Mouse (Mus musculus) heart, embryonic 15.5 days (tissue): Measurements from ENCODE around the gene Wdr95. TPM values are rescaled to one million over a fixed set of nuclear protein-coding genes. Genes with fewer than 3 reads are reported as not detected.
"Not testable (repeated sequence)": the region's sequence is repeated elsewhere in the genome, so short reads cannot be mapped to it uniquely, and the experiment has no call there.

Source experiments
- ATAC-seq: fragments of 200-750 bp; cut with Nextera tagmentation; replicated peaks from 2 replicates; pipeline ENCODE4 v1.8.0; 2017; ENCODE audit warnings: low read depth, moderate TSS enrichment; ENCODE audit not compliant: insufficient number of reproducible peaks, insufficient read depth, low FRiP score
- H3K27ac ChIP-seq: fragments of 300-500 bp; sonication (generic); 2 replicates; pipeline ENCODE4 v1.5.1; 2015; ENCODE audit warnings: mild to moderate bottlenecking, inconsistent platforms
- H3K27me3 ChIP-seq: fragments of 300-500 bp; sonication (generic); 2 replicates; pipeline ENCODE4 v1.6.1; 2015; ENCODE audit warnings: inconsistent platforms
- H3K36me3 ChIP-seq: fragments of 300-500 bp; sonication (generic); 2 replicates; pipeline ENCODE4 v1.6.1; 2015; ENCODE audit warnings: mild to moderate bottlenecking, inconsistent platforms
- H3K4me1 ChIP-seq: fragments of 300-500 bp; sonication (generic); replicated peaks from 2 replicates; pipeline ENCODE4 v1.6.1; 2015; ENCODE audit warnings: inconsistent platforms
- H3K4me2 ChIP-seq: fragments of 300-500 bp; sonication (generic); 2 replicates; pipeline ENCODE4 v1.6.1; 2015; ENCODE audit warnings: inconsistent platforms, mild to moderate bottlenecking, moderate library complexity
- H3K4me3 ChIP-seq: fragments of 300-500 bp; sonication (generic); 2 replicates; pipeline ENCODE4 v1.5.1; 2015; ENCODE audit warnings: mild to moderate bottlenecking, inconsistent platforms
- H3K9ac ChIP-seq: fragments of 300-500 bp; sonication (generic); 2 replicates; pipeline ENCODE4 v1.6.1; 2015; ENCODE audit warnings: mild to moderate bottlenecking, inconsistent platforms
- H3K9me3 ChIP-seq: fragments of 300-500 bp; sonication (generic); replicated peaks from 2 replicates; pipeline ENCODE4 v1.6.1; 2016; ENCODE audit warnings: inconsistent platforms
- WGBS: fragments of 180-500 bp; shearing (Covaris S2); methylation state at CpG from one replicate; pipeline ENCODE4 v1.1.7; 2015; ENCODE audit warnings: mixed read lengths; 5-methylcytosine and 5-hydroxymethylcytosine counted together
- polyA plus RNA-seq: library from polyadenylated mRNA; unstranded; fragments of >200 nt; fragmentation: Nextera tagmentation; extraction: Ambion mirVana; gene quantifications from 2 replicates; pipeline ENCODE4 v1.2.1, GENCODE M21; 2015

Gene Wdr95
- polyA plus RNA-seq, 1 experiment from 2014 or later = not detected

- 37% methylated on average over 6 of the region's 6 CpGs for WGBS
- H3K9ac ChIP-seq = 0 out of 2 replicates have a peak overlapping the region, but pooled peaks have one; percentile 14
Measured at GRCm38 (mm10) chr5:149523856-149524241, 4.6 kb upstream of the Wdr95 start.

GRCm38 (mm10) chr5:149524242-149524858 lies 4.1 kb upstream of the Wdr95 start:
- Histone ChIP-seq H3K9ac (0 out of 2 replicates have a peak overlapping the region, but pooled peaks have one; percentile 14), H3K27me3 (peaks cover 29% of the 10 kb centered on the region), H3K4me1 (peaks cover 29% of the 10 kb centered on the region), H3K36me3 (no peaks in the 10 kb centered on the region), H3K9me3 (no peaks in the 10 kb centered on the region), H3K27ac (peak overlapping the region; percentile 81), H3K4me3 (peak overlapping the region; percentile 31), H3K4me2 (peak overlapping the region; percentile 57)
- peak; percentile 83 for ATAC-seq
- 11% methylated on average over 16 of the region's 16 CpGs for WGBS

More at GRCm38 (mm10) chr5:149523856-149524241, 4.6 kb upstream of the Wdr95 start:
- no peak for ATAC-seq
- Histone ChIP-seq H3K27me3 (peaks cover 29% of the 10 kb centered on the region), H3K4me3 (peak overlapping the region; percentile 31), H3K4me2 (peak overlapping the region; percentile 57), H3K36me3 (no peaks in the 10 kb centered on the region), H3K9me3 (no peaks in the 10 kb centered on the region), H3K4me1 (peaks cover 29% of the 10 kb centered on the region), H3K27ac (peak overlapping the region; percentile 81)

- no peak overlapping the region for H3K9ac ChIP-seq
- peaks cover 29% of the 10 kb centered on the region for H3K27me3 ChIP-seq
- no peak overlapping the region for H3K4me3 ChIP-seq
- WGBS = 41% methylated on average over 6 of the region's 6 CpGs
- no peaks in the 10 kb centered on the region for H3K9me3 ChIP-seq
- H3K4me2 ChIP-seq = peak overlapping the region; percentile 57
- no peak for ATAC-seq
- H3K27ac ChIP-seq = no peak overlapping the region
- H3K36me3 ChIP-seq = no peaks in the 10 kb centered on the region
- H3K4me1 ChIP-seq = peaks cover 29% of the 10 kb centered on the region
Measured at GRCm38 (mm10) chr5:149525055-149525785, 3.3 kb upstream of the Wdr95 start.

- Histone ChIP-seq H3K9ac (no peak overlapping the region), H3K27me3 (peaks cover 20% of the 10 kb centered on the region), H3K9me3 (no peaks in the 10 kb centered on the region), H3K27ac (peak overlapping the region; percentile 45), H3K36me3 (no peaks in the 10 kb centered on the region), H3K4me3 (no peak overlapping the region), H3K4me2 (peak overlapping the region; percentile 17), H3K4me1 (peaks cover 28% of the 10 kb centered on the region)
- ATAC-seq = no peak; the same call in 1 of the 2 replicates
- WGBS = 40% methylated on average over 10 of the region's 10 CpGs
Measured at GRCm38 (mm10) chr5:149526467-149526951, 2.0 kb upstream of the Wdr95 start.

- H3K9ac ChIP-seq, H3K27ac ChIP-seq, H3K9me3 ChIP-seq, H3K4me2 ChIP-seq, ATAC-seq, H3K4me3 ChIP-seq, H3K36me3 ChIP-seq: not testable (repeated sequence)
- H3K4me1 ChIP-seq = peaks cover 25% of the 10 kb centered on the region
- 84% methylated on average over 4 of the region's 4 CpGs for WGBS
- H3K27me3 ChIP-seq = peaks cover 17% of the 10 kb centered on the region
Measured at GRCm38 (mm10) chr5:149527292-149527691, 1.2 kb upstream of the Wdr95 start.

GRCm38 (mm10) chr5:149533847-149534246 lies 5.4 kb downstream of the Wdr95 start:
- Histone ChIP-seq H3K27ac (no peak overlapping the region), H3K27me3 (no peaks in the 10 kb centered on the region), H3K4me2 (no peak overlapping the region), H3K4me3 (no peak overlapping the region), H3K9ac (no peak overlapping the region), H3K9me3 (no peaks in the 10 kb centered on the region), H3K4me1 (peaks cover 11% of the 10 kb centered on the region), H3K36me3 (no peaks in the 10 kb centered on the region)
- ATAC-seq = no peak
- 83% methylated on average over 2 of the region's 2 CpGs for WGBS

GRCm38 (mm10) chr5:149536005-149536404 lies 7.5 kb downstream of the Wdr95 start:
- Histone ChIP-seq H3K4me2 (no peak overlapping the region), H3K36me3 (no peaks in the 10 kb centered on the region), H3K27me3 (no peaks in the 10 kb centered on the region), H3K9ac (no peak overlapping the region), H3K4me1 (peaks cover 14% of the 10 kb centered on the region), H3K9me3 (no peaks in the 10 kb centered on the region), H3K27ac (no peak overlapping the region), H3K4me3 (no peak overlapping the region)
- WGBS = 68% methylated on average over 9 of the region's 9 CpGs
- no peak for ATAC-seq

- Histone ChIP-seq H3K27me3 (no peaks in the 10 kb centered on the region), H3K4me1 (peaks cover 14% of the 10 kb centered on the region), H3K4me2 (peak overlapping the region; percentile 54), H3K27ac (no peak overlapping the region), H3K9ac (no peak overlapping the region), H3K9me3 (no peaks in the 10 kb centered on the region), H3K4me3 (peak overlapping the region; percentile 19; the same call in 1 of the 2 replicates), H3K36me3 (no peaks in the 10 kb centered on the region)
- WGBS = 21% methylated on average over 16 of the region's 16 CpGs
- no peak for ATAC-seq
Measured at GRCm38 (mm10) chr5:149537796-149538511, 9.5 kb downstream of the Wdr95 start.

GRCm38 (mm10) chr5:149538531-149538930 lies 10.1 kb downstream of the Wdr95 start:
- Histone ChIP-seq H3K4me2 (peak overlapping the region; percentile 54), H3K36me3 (no peaks in the 10 kb centered on the region), H3K27ac (no peak overlapping the region), H3K4me1 (peaks cover 14% of the 10 kb centered on the region), H3K9ac (no peak overlapping the region), H3K9me3 (no peaks in the 10 kb centered on the region), H3K4me3 (0 out of 2 replicates have a peak overlapping the region, but pooled peaks have one; percentile 19), H3K27me3 (no peaks in the 10 kb centered on the region)
- 38% methylated on average over 8 of the region's 8 CpGs for WGBS
- ATAC-seq = 0 out of 2 replicates have a peak, but pooled peaks have one; percentile 43

GRCm38 (mm10) chr5:149539051-149539450 lies 10.6 kb downstream of the Wdr95 start:
- Histone ChIP-seq H3K4me3 (no peak overlapping the region), H3K4me2 (no peak overlapping the region), H3K36me3 (no peaks in the 10 kb centered on the region), H3K9ac (no peak overlapping the region), H3K27me3 (no peaks in the 10 kb centered on the region), H3K9me3 (no peaks in the 10 kb centered on the region), H3K4me1 (peaks cover 14% of the 10 kb centered on the region), H3K27ac (no peak overlapping the region)
- ATAC-seq = no peak
- 68% methylated on average over 4 of the region's 4 CpGs for WGBS

- Histone ChIP-seq H3K36me3 (no peaks in the 10 kb centered on the region), H3K27ac (no peak overlapping the region), H3K4me1 (no peaks in the 10 kb centered on the region), H3K9me3 (no peaks in the 10 kb centered on the region), H3K4me2 (no peak overlapping the region), H3K4me3 (no peak overlapping the region), H3K9ac (no peak overlapping the region), H3K27me3 (no peaks in the 10 kb centered on the region)
- 40% methylated on average over 9 of the region's 10 CpGs for WGBS
- ATAC-seq = no peak
Measured at GRCm38 (mm10) chr5:149551179-149551578, 22.7 kb downstream of the Wdr95 start.
